Mouse (Mus musculus) lung, adult 10 weeks (tissue): ENCODE data around the gene Ubr4. TPM values are rescaled to one million over a fixed set of nuclear protein-coding genes. Genes with fewer than 3 reads are reported as not detected.

ENCODE experiments used
- polyA plus RNA-seq: library from polyadenylated mRNA; stranded (reverse); fragments of 350-450 nt; fragmentation: Illumina TruSeq; extraction: RNeasy Lipid Tissue Mini Kit (QIAGEN cat#74804); gene quantifications from one replicate; pipeline ENCODE4 v1.2.3, GENCODE M21; 2014; ENCODE audit warnings: low read depth, low replicate concordance; ENCODE audit not compliant: insufficient read depth

The Ubr4 gene
- 41.2 TPM for polyA plus RNA-seq

GRCm38 (mm10) chr4:139351931-139352711 lies at the start of gene Ubr4, which contains the start of the genes Mrto4 and Emc1:
Gene Ubr4 (plus strand): TSS chr4:139352609.
Gene Mrto4 (minus strand): TSS chr4:139352576.
Gene Emc1 (plus strand): TSS chr4:139352587.

GRCm38 (mm10) chr4:139310171-139310898 lies 42.1 kb upstream of the Ubr4 start, which contains the start of the genes Pqlc2 and Akr7a5:
Gene Pqlc2 (minus strand): TSS chr4:139310708.
Gene Akr7a5 (plus strand): TSS chr4:139310744.

GRCm38 (mm10) chr4:139530248-139530647 lies 177.8 kb downstream of the Ubr4 start, which contains the start of gene Iffo2:
Gene Iffo2 (plus strand): TSS chr4:139530548.

Other genes starting within 250 kb of the Ubr4 start
- 280 TPM for gene Minos1, start 221.5 kb upstream of the Ubr4 start, polyA plus RNA-seq
- gene Capzb, start 159.7 kb upstream of the Ubr4 start, polyA plus RNA-seq: 230 TPM
- 6.3 TPM for gene Pqlc2, start 41.9 kb upstream of the Ubr4 start, polyA plus RNA-seq
- gene Akr7a5, start 41.9 kb upstream of the Ubr4 start, polyA plus RNA-seq: 31.1 TPM
- gene Mrto4, start within 50 bp of the Ubr4 start, polyA plus RNA-seq: 30.3 TPM
- gene Emc1, start within 50 bp of the Ubr4 start, polyA plus RNA-seq: 8.2 TPM
- gene Iffo2, start 177.9 kb downstream of the Ubr4 start, polyA plus RNA-seq: 4.4 TPM